Mouse (Mus musculus): ENCODE data around the gene Cib1. TPM values are rescaled to one million over a fixed set of nuclear protein-coding genes. Genes with fewer than 3 reads are reported as not detected.
A peak's percentile ranks its signal among the peaks of the same experiment; 100 is the strongest.

Cib1 gene
- polyA plus RNA-seq, 1 experiment from 2014 or later, result 69.0 TPM

DNA sequence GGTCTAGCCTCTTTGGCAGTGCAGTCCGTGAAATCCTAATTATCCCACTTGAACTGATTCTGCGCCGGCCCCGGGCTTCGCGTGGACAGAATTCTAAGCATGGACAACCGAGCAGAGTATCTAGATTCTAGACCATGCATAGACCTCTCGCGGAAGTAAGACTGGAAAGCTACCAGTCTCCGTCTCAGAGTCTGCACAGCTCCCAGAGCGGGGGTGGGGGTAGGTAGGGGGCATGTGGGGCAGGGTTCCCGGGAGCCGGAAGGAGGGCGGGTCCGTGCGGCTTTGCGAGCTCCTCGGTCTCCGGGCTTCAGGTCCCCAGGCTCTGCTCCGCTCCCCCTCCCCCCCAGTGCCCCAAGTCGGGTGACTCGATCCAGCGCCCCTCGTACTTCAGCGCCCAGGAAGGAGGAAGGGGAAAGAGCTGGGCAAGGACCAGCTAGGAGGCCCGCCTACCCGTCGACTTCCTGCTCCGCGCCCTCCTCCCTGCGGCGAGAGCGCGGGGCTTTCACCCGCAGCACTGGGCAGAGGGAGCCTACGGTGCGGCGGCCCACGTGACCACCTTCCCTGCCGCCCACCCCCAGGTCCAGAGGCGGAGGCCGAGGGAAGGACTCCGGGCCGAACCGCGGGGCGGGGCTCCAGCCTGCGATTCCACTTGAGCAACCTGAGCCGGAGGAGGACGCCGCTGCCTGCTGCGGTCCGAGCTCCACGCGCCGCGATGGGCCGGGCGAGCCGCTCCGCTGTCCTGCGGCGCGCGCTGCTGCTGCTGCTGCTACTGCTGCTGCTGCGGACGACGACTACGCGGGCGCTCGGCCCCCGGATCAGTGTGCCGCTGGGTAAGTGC, 34.5 kb downstream of the Cib1 start:
- Histone ChIP-seq H3K36me3 (replicated peaks) (peaks cover 35% of the 10 kb centered on the region), H3K4me1 (peaks cover 75% of the 10 kb centered on the region), H3K9me3 (no peaks in the 10 kb centered on the region), H3K27me3 (ENCODE audit: poor library complexity, severe bottlenecking) (no peaks in the 10 kb centered on the region), H3K27ac (peak overlapping the region; percentile 97), H3K4me3 (peak overlapping the region; percentile 79)
- peak; percentile 88 for DNase-seq (ENCODE audit: extremely low spot score, low spot score)
- under 1% methylated on average over 74 of the region's 74 CpGs for WGBS

DNA sequence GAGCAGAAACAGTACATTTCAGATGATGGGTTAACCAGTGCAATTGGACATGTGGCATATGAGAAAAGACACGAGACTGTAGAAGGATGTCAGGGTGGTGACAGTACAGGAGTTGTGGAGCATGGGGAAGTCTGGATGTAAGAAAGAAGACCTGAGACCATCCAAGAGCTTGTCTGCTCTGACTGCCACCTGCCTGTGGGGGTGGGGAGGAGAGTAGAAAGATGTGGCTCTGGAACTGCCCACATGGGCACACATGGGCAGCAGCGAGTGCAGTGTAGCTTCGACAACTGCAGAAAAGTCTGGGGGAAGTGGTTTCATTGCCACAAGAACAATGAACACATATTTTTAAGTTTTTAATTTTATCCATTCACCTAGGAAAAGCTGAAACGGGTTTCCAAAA, 35.2 kb downstream of the Cib1 start:
- Histone ChIP-seq H3K36me3 (replicated peaks) (peaks cover 27% of the 10 kb centered on the region), H3K27me3 (ENCODE audit: poor library complexity, severe bottlenecking) (no peaks in the 10 kb centered on the region), H3K4me1 (peaks cover 74% of the 10 kb centered on the region), H3K27ac (peak overlapping the region; percentile 97), H3K4me3 (peak overlapping the region; percentile 79), H3K9me3 (no peaks in the 10 kb centered on the region)
- 19% methylated on average over 4 of the region's 4 CpGs for WGBS
- DNase-seq (ENCODE audit: extremely low spot score, low spot score), result no peak

- WGBS, result 90% methylated on average over 10 of the region's 11 CpGs
- peaks cover 74% of the 10 kb centered on the region for H3K4me1 ChIP-seq
- no peak for DNase-seq (ENCODE audit: extremely low spot score, low spot score)
Measured at GRCm38 (mm10) chr7:80195576-80196263, 36.9 kb downstream of the Cib1 start.

DNA sequence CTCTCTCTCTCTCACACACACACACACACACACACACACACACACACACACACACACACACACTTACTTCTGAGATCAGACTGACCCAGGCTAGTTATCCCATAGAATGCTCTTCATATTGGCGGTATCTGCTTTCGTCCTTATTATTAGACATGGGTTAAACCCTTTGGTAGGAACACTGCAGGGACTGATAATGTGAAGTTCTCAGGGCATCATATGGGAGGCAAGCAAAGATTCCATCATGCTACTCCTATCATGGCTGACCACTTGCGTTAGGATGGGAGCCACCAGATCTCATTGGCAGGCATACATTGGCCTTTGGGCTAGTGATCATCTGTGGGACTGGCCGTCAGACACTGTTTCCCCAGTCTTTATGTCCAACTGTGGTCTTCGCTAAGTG, 37.5 kb downstream of the Cib1 start:
- 93% methylated on average over 5 of the region's 5 CpGs for WGBS
- no peaks in the 10 kb centered on the region for H3K9me3 ChIP-seq
- no peak overlapping the region for H3K4me3 ChIP-seq
- no peak for DNase-seq (ENCODE audit: extremely low spot score, low spot score)
- peaks cover 74% of the 10 kb centered on the region for H3K4me1 ChIP-seq
- H3K27me3 ChIP-seq (ENCODE audit: poor library complexity, severe bottlenecking), result no peaks in the 10 kb centered on the region
- H3K27ac ChIP-seq, result no peak overlapping the region
- H3K36me3 ChIP-seq (replicated peaks), result peaks cover 11% of the 10 kb centered on the region

More at GRCm38 (mm10) chr7:80195576-80196263, 36.9 kb downstream of the Cib1 start:
- peaks cover 12% of the 10 kb centered on the region for H3K36me3 ChIP-seq (replicated peaks)
- H3K4me3 ChIP-seq, result no peak overlapping the region
- no peaks in the 10 kb centered on the region for H3K27me3 ChIP-seq (ENCODE audit: poor library complexity, severe bottlenecking)
- no peak overlapping the region for H3K27ac ChIP-seq
- H3K9me3 ChIP-seq, result no peaks in the 10 kb centered on the region

DNA sequence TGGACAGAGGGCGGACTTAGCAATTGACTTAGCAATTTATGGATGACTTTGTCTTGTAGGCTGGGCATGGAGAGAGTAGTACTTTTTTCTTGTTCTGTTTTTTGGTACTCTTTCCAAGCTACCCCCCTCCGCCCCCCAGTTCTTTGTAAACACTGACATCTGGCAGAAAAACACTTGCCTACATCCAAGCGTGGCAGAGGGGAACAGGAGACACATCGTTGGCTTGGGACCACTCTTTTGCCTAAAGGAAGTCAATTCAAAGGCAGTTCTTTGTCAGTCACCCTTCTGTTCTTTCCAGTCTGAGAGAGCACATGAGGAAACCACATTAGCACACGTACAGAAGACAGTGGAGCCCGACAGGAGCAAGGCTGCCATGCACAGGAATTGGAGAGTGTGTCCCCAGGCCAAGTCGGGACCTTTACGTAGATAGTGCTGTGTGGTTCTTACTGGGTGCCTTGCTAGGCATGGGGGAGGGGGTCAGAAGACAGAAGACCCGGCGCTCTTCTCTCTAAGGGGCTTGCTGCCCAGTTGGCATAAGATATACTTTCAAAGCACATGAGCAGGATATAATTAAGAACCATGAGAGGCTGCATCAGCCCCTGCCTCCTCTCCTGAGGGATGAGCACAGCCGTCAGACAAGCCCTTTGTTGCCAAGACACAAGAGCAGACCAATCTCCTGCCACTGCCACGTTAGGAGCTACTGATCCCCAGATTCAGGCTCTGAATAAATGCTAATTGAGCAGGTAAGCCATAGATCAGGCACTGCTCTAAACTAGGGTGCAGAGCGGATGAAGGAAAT, 38.5 kb downstream of the Cib1 start:
- DNase-seq (ENCODE audit: extremely low spot score, low spot score), result no peak
- Histone ChIP-seq H3K36me3 (replicated peaks) (peaks cover 6% of the 10 kb centered on the region), H3K27ac (peak overlapping the region; percentile 2; the same call in 1 of the 2 replicates), H3K9me3 (no peaks in the 10 kb centered on the region), H3K4me1 (peaks cover 74% of the 10 kb centered on the region), H3K27me3 (ENCODE audit: poor library complexity, severe bottlenecking) (no peaks in the 10 kb centered on the region), H3K4me3 (no peak overlapping the region)
- 71% methylated on average over 13 of the region's 13 CpGs for WGBS

DNA sequence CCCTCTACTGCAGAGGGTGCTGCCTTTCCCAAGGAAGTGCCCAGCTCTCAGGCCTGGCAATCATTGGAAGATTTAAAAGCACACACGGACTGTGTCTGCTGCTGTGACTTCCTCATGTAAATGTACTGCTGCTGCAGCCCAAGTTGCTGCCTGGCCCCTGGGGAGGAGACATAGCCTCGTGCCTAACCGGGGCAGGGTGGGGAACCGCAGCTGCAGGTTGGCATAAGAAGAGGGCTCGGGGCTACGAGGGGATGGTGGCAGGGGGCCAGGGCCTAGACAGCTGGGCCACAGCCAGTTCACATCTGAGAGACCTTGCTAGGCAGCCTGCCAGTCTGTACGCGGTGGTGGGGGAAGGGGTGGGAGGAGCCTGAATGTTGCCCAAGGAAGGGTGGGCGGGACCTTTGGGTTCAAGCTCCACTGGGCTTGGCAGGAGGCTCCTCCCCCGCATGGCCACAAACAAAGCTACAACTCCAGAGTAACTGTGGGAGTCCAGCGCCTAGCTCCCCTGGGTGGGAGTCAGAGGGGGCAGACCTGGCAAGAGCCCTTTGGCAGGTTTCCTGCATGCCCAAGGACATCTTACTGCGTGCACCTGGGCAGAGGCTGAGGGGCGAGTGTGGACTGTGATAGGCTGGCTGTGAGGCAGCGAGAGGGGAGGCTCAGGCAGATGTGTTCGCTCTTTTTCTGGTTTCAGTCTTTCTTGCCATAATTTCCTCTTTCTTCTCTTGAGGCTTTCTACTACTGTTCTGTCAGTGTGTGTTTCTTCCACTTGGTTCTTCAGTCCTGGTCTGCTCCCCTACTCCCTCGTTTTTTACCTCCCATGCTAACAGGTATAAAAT, 40.2 kb downstream of the Cib1 start:
- Histone ChIP-seq H3K9me3 (no peaks in the 10 kb centered on the region), H3K4me3 (peak overlapping the region; percentile 47), H3K27ac (peak overlapping the region; percentile 91), H3K36me3 (replicated peaks) (peaks cover 6% of the 10 kb centered on the region), H3K27me3 (ENCODE audit: poor library complexity, severe bottlenecking) (no peaks in the 10 kb centered on the region), H3K4me1 (peaks cover 74% of the 10 kb centered on the region)
- 10% methylated on average over 16 of the region's 16 CpGs for WGBS
- peak; percentile 82 for DNase-seq (ENCODE audit: extremely low spot score, low spot score)

GRCm38 (mm10) chr7:80191455-80191854, 41.2 kb downstream of the Cib1 start:
- Histone ChIP-seq H3K9me3 (no peaks in the 10 kb centered on the region), H3K27ac (peak overlapping the region; percentile 91), H3K27me3 (ENCODE audit: poor library complexity, severe bottlenecking) (no peaks in the 10 kb centered on the region), H3K36me3 (replicated peaks) (peaks cover 6% of the 10 kb centered on the region), H3K4me3 (peak overlapping the region; percentile 13; the same call in 1 of the 2 replicates), H3K4me1 (peaks cover 78% of the 10 kb centered on the region)
- DNase-seq (ENCODE audit: extremely low spot score, low spot score), result no peak
- 31% methylated on average over 5 of the region's 5 CpGs for WGBS

GRCm38 (mm10) chr7:80189147-80189933, 43.3 kb downstream of the Cib1 start:
- WGBS, result 58% methylated on average over 11 of the region's 11 CpGs
- Histone ChIP-seq H3K27ac (peak overlapping the region; percentile 97), H3K4me3 (peak overlapping the region; percentile 29), H3K9me3 (no peaks in the 10 kb centered on the region), H3K36me3 (replicated peaks) (peaks cover 6% of the 10 kb centered on the region), H3K27me3 (ENCODE audit: poor library complexity, severe bottlenecking) (no peaks in the 10 kb centered on the region), H3K4me1 (peaks cover 96% of the 10 kb centered on the region)
- no peak for DNase-seq (ENCODE audit: extremely low spot score, low spot score)

DNA sequence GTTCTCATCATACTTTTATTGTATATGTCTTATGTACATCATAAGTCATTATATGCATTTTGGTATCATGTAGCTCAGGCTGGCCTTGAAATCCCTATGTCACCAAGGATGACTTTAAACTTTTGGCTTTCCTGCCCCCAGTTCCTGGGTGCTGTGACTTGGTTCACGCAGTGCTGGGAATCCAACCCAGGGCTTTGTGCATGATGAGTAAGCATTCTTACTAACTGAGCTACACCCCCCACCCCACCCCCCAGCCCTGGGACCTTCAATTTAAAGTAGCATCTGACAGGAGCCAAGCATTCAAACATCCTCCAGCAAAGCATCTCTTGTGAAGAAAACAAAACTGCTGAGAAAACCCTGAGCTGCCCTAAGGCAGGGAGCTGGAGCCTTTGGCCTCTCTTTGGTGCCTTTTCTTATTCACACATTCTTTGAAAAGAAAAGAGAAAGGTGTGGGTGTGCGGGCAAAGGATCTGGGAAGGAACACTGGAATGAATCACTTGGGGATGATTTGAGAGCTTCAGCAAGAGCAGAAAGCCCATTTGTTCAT, 44.0 kb downstream of the Cib1 start:
- Histone ChIP-seq H3K4me1 (peaks cover 92% of the 10 kb centered on the region), H3K9me3 (no peaks in the 10 kb centered on the region), H3K36me3 (replicated peaks) (peaks cover 6% of the 10 kb centered on the region; the same call in 1 of the 2 replicates), H3K27ac (peak overlapping the region; percentile 97), H3K27me3 (ENCODE audit: poor library complexity, severe bottlenecking) (no peaks in the 10 kb centered on the region), H3K4me3 (peak overlapping the region; percentile 29)
- DNase-seq (ENCODE audit: extremely low spot score, low spot score), result no peak
- WGBS, result 58% methylated on average over 2 of the region's 2 CpGs

DNA sequence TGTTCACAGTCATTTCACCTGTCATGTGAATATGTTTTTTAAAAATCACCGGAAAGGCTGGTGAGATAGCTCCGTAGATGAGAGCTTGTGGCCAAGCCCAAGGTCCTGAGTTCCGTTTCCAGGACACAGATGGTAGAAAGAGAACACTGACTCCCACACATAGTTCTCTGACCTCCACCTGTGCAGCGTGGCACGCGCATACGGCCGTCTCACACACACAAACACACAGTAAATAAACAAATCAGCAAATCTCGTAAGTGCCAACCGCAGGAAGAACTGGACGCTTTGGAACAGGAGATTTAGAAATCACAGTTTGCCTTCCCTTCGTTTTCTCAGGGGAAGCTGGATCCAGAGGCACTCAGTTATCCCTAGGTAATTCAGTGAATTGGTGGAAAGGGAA, 45.1 kb downstream of the Cib1 start:
- Histone ChIP-seq H3K27ac (peak overlapping the region; percentile 97), H3K4me1 (peaks cover 86% of the 10 kb centered on the region), H3K27me3 (ENCODE audit: poor library complexity, severe bottlenecking) (no peaks in the 10 kb centered on the region), H3K36me3 (replicated peaks) (peaks cover 6% of the 10 kb centered on the region; the same call in 1 of the 2 replicates), H3K9me3 (no peaks in the 10 kb centered on the region), H3K4me3 (peak overlapping the region; percentile 64)
- no peak for DNase-seq (ENCODE audit: extremely low spot score, low spot score)
- WGBS, result 52% methylated on average over 12 of the region's 12 CpGs

All from forebrain, embryonic 10.5 days (tissue).